Mouse (Mus musculus): ENCODE data around the gene 1700084M14Rik.
"Not testable (repeated sequence)": the region's sequence is repeated elsewhere in the genome, so short reads cannot be mapped to it uniquely, and the experiment has no call there.

Gene 1700084M14Rik

DNA sequence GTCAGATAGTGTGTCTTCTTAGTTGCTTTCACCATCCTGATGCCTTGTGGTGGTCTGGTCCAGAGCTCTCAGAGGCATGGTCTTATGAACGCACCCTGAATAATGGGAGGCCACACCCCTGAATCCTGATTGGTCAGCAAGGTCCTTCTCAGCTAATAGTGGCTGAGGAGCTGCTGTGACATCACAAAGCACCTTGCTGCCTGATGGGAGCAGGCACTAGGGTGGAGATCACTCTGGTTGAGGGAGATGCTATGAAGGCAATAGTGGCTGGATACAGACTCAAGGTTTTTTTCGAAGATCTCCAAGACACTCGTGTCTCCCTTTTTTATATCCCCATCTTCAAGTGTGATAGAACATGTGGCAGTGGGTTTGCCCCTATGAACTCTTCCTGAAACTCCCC is at the start of gene 1700084M14Rik:
Gene 1700084M14Rik (minus strand): TSS at position 101 of the 400 bp plus-strand sequence.
- not testable (repeated sequence) for DNase-seq (ENCODE audit: inconsistent age in 2 of 2, low spot score in 1 of 2)

All from adrenal gland, adult (tissue).